Mouse (Mus musculus): ENCODE results near the gene Med18. TPM values are rescaled to one million over a fixed set of nuclear protein-coding genes. Genes with fewer than 3 reads are reported as not detected.

Med18 gene
- total RNA-seq (2015; ENCODE audit: low replicate concordance) (10.5 and 12.2 TPM in 2 replicates), total RNA-seq (2017; ENCODE audit: low replicate concordance) (5.7 and 16.2 TPM in 2 replicates)

GRCm38 (mm10) chr4:132463430-132464254, at the start of gene Med18:
Gene Med18 (minus strand): TSS chr4:132463921.
- peak; percentile 95 for ATAC-seq (replicated peaks; ENCODE audit: low FRiP score, poor library complexity, severe bottlenecking)

GRCm38 (mm10) chr4:132512080-132512479, 48.4 kb upstream of the Med18 start:
- ATAC-seq (replicated peaks; ENCODE audit: low FRiP score, poor library complexity, severe bottlenecking), result peak; percentile 39

GRCm38 (mm10) chr4:132510352-132510798, 46.7 kb upstream of the Med18 start, which contains the start of gene Sesn2:
Gene Sesn2 (minus strand): TSS chr4:132510501.
- peak; percentile 84 for ATAC-seq (replicated peaks; ENCODE audit: low FRiP score, poor library complexity, severe bottlenecking)

- 0 out of 2 replicates have a peak, but pooled peaks have one; percentile 2 for ATAC-seq (replicated peaks; ENCODE audit: low FRiP score, poor library complexity, severe bottlenecking)
Measured at GRCm38 (mm10) chr4:132509621-132510296, 46.0 kb upstream of the Med18 start.

- ATAC-seq (replicated peaks; ENCODE audit: low FRiP score, poor library complexity, severe bottlenecking), result no peak
Measured at GRCm38 (mm10) chr4:132507210-132507609, 43.5 kb upstream of the Med18 start.

DNA sequence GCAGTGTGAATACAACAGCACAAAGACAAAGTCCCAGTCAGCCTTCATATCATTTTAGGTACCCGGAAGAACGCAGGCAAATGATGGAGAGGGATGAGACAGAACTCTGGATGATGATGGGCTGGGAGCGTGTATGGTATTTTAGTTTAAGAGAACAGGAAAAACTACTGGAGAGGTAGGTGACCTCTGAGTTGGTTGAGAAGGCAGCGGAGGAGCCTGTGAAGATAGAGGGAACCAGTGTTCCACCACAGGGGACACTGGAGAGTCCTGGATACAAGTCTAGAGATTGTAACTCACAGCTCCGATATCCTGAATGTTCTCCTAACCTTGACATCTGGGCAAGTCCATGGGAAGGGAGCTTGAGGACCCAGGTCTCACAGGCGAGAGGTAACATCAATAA, 42.5 kb upstream of the Med18 start:
- ATAC-seq (replicated peaks; ENCODE audit: low FRiP score, poor library complexity, severe bottlenecking), result no peak

DNA sequence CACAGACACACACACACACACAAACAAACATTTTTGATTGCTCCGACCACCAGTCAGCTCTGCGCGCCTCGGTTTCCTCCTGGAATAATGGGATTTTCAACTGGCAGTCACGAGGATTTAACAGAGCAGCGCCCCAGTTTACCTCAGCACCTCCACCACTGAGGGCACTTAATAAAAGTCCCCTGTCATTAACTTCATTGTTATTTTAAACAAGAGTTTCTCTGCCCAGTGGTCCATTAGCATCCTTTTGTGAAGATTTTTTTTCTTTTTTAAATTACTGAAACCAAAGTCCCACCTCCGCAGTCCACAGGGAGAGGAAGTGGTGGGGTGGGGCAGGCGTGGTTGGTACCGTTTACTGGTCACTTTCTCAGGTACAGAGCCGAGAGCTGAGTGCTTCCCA, 42.1 kb upstream of the Med18 start:
- ATAC-seq (replicated peaks; ENCODE audit: low FRiP score, poor library complexity, severe bottlenecking), result no peak

- ATAC-seq (replicated peaks; ENCODE audit: low FRiP score, poor library complexity, severe bottlenecking), result 0 out of 2 replicates have a peak, but pooled peaks have one; percentile 7
Measured at GRCm38 (mm10) chr4:132505034-132505738, 41.5 kb upstream of the Med18 start.

GRCm38 (mm10) chr4:132503344-132503743, 39.6 kb upstream of the Med18 start:
- ATAC-seq (replicated peaks; ENCODE audit: low FRiP score, poor library complexity, severe bottlenecking), result no peak; the same call in 1 of the 2 replicates

GRCm38 (mm10) chr4:132501639-132502038, 37.9 kb upstream of the Med18 start:
- ATAC-seq (replicated peaks; ENCODE audit: low FRiP score, poor library complexity, severe bottlenecking), result no peak

DNA sequence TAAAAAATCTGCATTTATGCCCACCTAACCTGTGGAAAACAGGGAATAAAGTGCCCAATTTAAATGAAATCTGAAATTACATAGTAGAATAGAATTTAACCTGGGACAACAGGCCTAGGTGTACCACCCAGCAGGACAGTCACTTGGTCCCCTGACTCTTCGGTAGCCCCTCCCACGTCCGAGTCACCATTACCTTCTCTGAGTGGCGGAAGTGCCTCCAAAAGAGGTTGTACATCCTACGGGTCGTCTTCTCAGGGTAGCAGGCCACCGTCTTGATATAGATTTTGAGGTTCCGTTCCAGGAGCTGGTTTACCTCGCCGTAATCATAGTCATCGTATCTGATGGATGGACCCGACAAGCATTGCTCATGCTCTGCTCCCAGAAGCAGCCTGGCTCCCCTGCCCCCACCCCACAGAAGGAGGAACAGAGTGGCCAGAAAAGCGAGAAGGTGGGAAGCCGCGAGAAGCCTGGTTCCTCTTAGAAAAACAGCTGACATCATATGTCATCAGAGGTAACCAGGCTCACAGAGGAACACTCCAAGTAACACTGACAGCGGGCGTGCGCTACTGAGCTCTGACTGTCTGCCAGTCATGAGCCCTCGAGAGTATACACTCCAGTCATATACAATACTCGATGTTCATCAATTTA, 30.7 kb upstream of the Med18 start:
- no peak for ATAC-seq (replicated peaks; ENCODE audit: low FRiP score, poor library complexity, severe bottlenecking)

DNA sequence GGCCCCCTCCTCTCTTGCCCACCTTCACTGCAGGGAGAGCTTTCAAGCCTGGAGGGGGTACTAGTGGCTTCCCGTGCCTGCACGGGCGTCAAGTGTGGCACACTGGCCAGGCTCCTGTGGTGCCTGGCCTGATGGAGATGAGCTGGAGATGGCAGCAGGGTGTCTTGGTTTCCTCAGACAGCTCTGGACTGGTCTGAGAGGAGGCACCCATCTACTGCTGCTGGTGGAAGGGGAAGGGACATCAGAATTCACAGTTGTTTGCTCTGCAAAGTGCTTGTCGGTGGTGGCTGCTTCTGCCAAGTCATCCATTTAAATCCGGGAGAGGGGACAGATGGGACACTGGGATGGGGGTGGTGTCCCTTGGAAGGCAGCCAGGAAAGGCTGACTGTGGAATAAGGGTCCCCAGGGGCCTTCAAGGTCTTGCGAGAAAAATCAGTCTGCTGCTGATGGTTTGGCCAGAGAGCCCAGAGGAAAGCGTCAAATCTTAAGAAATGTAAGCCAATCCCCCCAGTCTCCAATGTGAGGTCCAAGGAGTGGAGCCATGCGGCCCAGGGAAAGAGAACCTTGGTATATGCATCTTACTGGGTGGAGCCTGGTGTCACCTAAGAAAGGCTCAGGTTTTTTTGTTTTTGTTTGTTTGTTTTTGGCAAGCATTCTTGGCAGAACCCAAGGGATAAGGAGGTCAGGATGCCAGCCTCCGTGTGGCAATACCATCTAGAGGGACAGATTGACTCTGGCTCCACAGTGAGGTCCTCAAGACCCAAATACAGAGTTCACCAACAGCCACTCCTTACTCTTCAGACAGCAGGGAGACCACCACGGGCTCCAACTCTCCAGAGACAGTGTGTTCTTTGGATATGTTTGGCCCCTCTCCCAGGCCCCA, 28.7 kb upstream of the Med18 start:
- no peak for ATAC-seq (replicated peaks; ENCODE audit: low FRiP score, poor library complexity, severe bottlenecking)

DNA sequence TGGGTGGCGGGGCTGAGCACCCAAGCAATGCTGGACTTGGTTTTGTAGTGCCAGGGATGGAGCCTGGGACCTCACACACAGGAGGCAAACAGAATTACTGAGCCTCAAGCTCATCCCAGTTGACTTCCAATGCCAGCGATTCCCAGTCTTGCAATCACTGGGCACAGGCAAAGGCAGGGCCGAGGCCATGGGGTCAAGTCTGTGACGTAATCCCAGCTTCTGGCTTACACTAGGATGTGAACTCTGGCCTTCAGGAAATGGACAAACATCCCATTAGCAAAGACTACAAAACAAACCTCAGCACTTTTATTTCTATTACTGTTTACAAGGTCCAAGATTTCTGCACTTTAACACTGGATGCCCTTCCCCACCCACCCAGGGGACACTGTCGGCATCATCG, 28.0 kb upstream of the Med18 start:
- no peak for ATAC-seq (replicated peaks; ENCODE audit: low FRiP score, poor library complexity, severe bottlenecking)

- ATAC-seq (replicated peaks; ENCODE audit: low FRiP score, poor library complexity, severe bottlenecking), result no peak
Measured at GRCm38 (mm10) chr4:132491057-132491456, 27.3 kb upstream of the Med18 start.

- no peak for ATAC-seq (replicated peaks; ENCODE audit: low FRiP score, poor library complexity, severe bottlenecking)
Measured at GRCm38 (mm10) chr4:132490273-132491010, 26.7 kb upstream of the Med18 start.

GRCm38 (mm10) chr4:132488976-132489375, 25.3 kb upstream of the Med18 start:
- no peak for ATAC-seq (replicated peaks; ENCODE audit: low FRiP score, poor library complexity, severe bottlenecking)

DNA sequence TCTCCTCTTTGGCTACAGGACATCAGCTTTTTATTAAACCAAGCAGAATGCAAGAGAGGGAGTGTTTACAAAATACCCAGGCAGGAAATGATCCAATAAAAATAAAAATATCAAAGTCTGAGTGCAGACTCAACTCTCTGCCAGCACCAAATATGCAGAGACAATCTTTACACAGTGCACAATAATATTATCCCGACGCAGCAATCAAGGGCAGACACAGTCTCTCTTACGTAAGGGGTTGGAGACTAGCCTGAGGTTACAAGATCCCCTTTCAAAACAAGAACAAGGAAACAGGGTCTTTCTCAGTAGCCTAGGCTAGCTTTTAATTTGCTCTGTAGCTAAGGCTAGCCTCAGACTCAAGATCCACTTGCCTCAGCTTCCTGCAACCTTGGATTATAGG, 24.8 kb upstream of the Med18 start:
- ATAC-seq (replicated peaks; ENCODE audit: low FRiP score, poor library complexity, severe bottlenecking), result no peak

- no peak for ATAC-seq (replicated peaks; ENCODE audit: low FRiP score, poor library complexity, severe bottlenecking)
Measured at GRCm38 (mm10) chr4:132484820-132485219, 21.1 kb upstream of the Med18 start.
